Mouse (Mus musculus) spleen, adult 2 months (tissue): ENCODE results near the gene Sypl. TPM values are rescaled to one million over a fixed set of nuclear protein-coding genes. Genes with fewer than 3 reads are reported as not detected.

ENCODE experiments used
- DNase-seq, 2 experiments: peaks; one replicate each; pipeline versions ENCODE4 v3.0.0 to v3.0.0-alpha.2; 2012 to 2021; ENCODE audit warnings: low spot score in 2 of 2, low read depth in 1 of 2
- H3K27ac ChIP-seq: fragments of 200-500 bp; 2 replicates; pipeline ENCODE4 v1.5.1; 2012; ENCODE audit warnings: low read length, inconsistent platforms; ENCODE audit not compliant: insufficient read depth
- H3K27me3 ChIP-seq: fragments of 200-500 bp; 2 replicates; pipeline ENCODE4 v1.6.1; 2012; ENCODE audit warnings: mild to moderate bottlenecking, moderate library complexity, low read length, inconsistent platforms; ENCODE audit not compliant: control insufficient read depth, insufficient read depth
- H3K36me3 ChIP-seq: fragments of 200-500 bp; 2 replicates; pipeline ENCODE4 v1.6.1; 2012; ENCODE audit warnings: mild to moderate bottlenecking, low read length, inconsistent platforms; ENCODE audit not compliant: control insufficient read depth, insufficient read depth
- H3K4me1 ChIP-seq: fragments of 200-500 bp; 2 replicates; pipeline ENCODE4 v1.6.1; 2011; ENCODE audit warnings: inconsistent platforms; ENCODE audit not compliant: control insufficient read depth, insufficient read depth, insufficient read length
- H3K4me3 ChIP-seq: fragments of 200-500 bp; 2 replicates; pipeline ENCODE4 v1.5.1; 2011; ENCODE audit warnings: mild to moderate bottlenecking, inconsistent platforms; ENCODE audit not compliant: insufficient read depth, insufficient read length; ENCODE audit errors: extremely low read depth
- CTCF ChIP-seq: fragments of 200-500 bp; IDR thresholded peaks from 2 replicates; pipeline ENCODE4 v1.5.1; 2011; ENCODE audit warnings: mild to moderate bottlenecking, inconsistent platforms; ENCODE audit not compliant: insufficient read depth, insufficient read length, insufficient replicate concordance; ENCODE audit errors: extremely low read depth
- POLR2A ChIP-seq: fragments of 200-500 bp; IDR thresholded peaks from 2 replicates; pipeline ENCODE4 v1.6.1; 2011; ENCODE audit warnings: low read depth, low read length, inconsistent platforms
- WGBS: fragments of 180-500 bp; shearing (Covaris S2); methylation state at CpG from one replicate; pipeline ENCODE4 v1.1.7; 2018; 5-methylcytosine and 5-hydroxymethylcytosine counted together
- polyA plus RNA-seq: library from polyadenylated mRNA; depleted of rRNA; stranded (reverse); fragments of >200 nt; gene quantifications from 2 replicates; pipeline ENCODE4 v1.2.3, GENCODE M21; 2012

The Sypl gene
- polyA plus RNA-seq, 1 experiment: 36.9 TPM

- 60% methylated on average over 4 of the region's 4 CpGs for WGBS
- H3K4me1 ChIP-seq: no peaks in the 10 kb centered on the region
- no peak for TF ChIP-seq CTCF
- no peak for TF ChIP-seq POLR2A
- no peak for DNase-seq
- H3K27me3 ChIP-seq: no peaks in the 10 kb centered on the region
- no peaks in the 10 kb centered on the region for H3K36me3 ChIP-seq
- no peak overlapping the region for H3K4me3 ChIP-seq
- H3K27ac ChIP-seq: no peak overlapping the region
Observed at GRCm38 (mm10) chr12:32943347-32943746, 10.3 kb upstream of the Sypl start.

GRCm38 (mm10) chr12:32943951-32944350 is 9.7 kb upstream of the Sypl start:
- Histone ChIP-seq H3K4me3 (no peak overlapping the region), H3K4me1 (no peaks in the 10 kb centered on the region), H3K27me3 (no peaks in the 10 kb centered on the region), H3K36me3 (no peaks in the 10 kb centered on the region), H3K27ac (no peak overlapping the region)
- no peak for TF ChIP-seq POLR2A
- TF ChIP-seq CTCF: no peak
- no peak for DNase-seq
- 69% methylated on average over 3 of the region's 3 CpGs for WGBS

DNA sequence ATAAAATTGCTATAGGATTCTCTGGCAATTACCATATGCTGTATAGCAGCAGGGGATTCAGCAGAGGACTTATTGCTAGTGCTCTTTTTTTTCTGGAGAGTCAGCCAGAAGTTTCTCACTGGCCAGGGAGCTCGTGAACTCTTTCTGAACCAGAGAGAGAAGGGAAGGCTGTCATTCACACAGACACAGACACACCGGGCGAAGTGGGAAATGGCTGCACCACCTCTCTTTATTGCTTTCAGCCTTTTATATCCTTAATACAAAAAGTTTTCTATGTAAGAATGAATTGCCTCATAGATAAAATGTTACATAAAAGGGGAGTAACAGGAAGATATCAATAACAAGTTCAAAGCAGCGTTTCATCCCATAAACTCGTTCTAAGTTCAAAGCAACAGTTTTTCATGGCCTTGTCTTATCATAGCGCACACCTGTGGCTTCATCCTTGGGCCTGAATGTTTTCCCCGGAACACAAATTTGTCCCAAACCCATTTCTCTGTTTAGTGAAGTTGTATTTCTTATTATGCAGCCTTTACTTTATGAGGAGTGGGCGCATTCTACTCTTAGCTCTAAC is 8.7 kb upstream of the Sypl start:
- Histone ChIP-seq H3K4me3 (no peak overlapping the region), H3K27me3 (no peaks in the 10 kb centered on the region), H3K36me3 (no peaks in the 10 kb centered on the region), H3K4me1 (no peaks in the 10 kb centered on the region), H3K27ac (no peak overlapping the region)
- TF ChIP-seq CTCF (no peak), POLR2A (no peak)
- WGBS: 88% methylated on average over 8 of the region's 8 CpGs
- no peak for DNase-seq

- no peak for DNase-seq
- 56% methylated on average over 4 of the region's 4 CpGs for WGBS
- no peak for TF ChIP-seq CTCF
- TF ChIP-seq POLR2A: no peak
Observed at GRCm38 (mm10) chr12:32946376-32946775, 7.3 kb upstream of the Sypl start.

GRCm38 (mm10) chr12:32952416-32952815 is 1.3 kb upstream of the Sypl start:
- WGBS: 15% methylated on average over 3 of the region's 3 CpGs
- peaks cover 5% of the 10 kb centered on the region; the same call in 1 of the 2 replicates for H3K4me1 ChIP-seq
- H3K4me3 ChIP-seq: no peak overlapping the region
- TF ChIP-seq POLR2A (no peak), CTCF (peak; percentile 57; the same call in 1 of the 2 replicates)
- H3K27ac ChIP-seq: no peak overlapping the region
- no peaks in the 10 kb centered on the region for H3K36me3 ChIP-seq
- DNase-seq: peak; percentile 41 to 57
- H3K27me3 ChIP-seq: no peaks in the 10 kb centered on the region

More at GRCm38 (mm10) chr12:32946376-32946775, 7.3 kb upstream of the Sypl start:
- Histone ChIP-seq H3K27me3 (no peaks in the 10 kb centered on the region), H3K27ac (no peak overlapping the region), H3K4me3 (no peak overlapping the region), H3K36me3 (no peaks in the 10 kb centered on the region), H3K4me1 (no peaks in the 10 kb centered on the region)

DNA sequence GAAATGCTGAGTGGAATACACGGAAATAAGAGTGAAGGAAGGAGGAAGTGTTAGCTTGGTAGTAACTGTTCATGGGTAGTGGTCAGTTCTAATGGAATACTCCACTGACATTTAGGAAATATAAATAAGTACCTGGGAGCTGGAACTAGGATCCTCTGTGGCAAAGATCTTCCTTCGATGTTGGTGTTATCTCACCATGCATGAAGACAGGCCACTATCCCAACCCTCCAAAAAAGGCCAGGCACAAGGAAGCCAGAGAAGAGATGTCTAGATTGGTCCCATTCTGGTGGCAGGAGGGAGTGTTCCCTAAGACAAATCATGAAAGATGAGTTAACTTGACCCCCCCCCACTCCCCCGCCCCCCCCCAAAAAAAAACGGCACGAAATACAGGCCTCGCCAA is 625 bp upstream of the Sypl start:
- WGBS: 6% methylated on average over 6 of the region's 6 CpGs
- TF ChIP-seq CTCF (no peak), POLR2A (no peak)
- no peaks in the 10 kb centered on the region for H3K27me3 ChIP-seq
- peak overlapping the region; percentile 93 for H3K4me3 ChIP-seq
- H3K36me3 ChIP-seq: no peaks in the 10 kb centered on the region
- DNase-seq: no peak
- peak overlapping the region; percentile 79 for H3K27ac ChIP-seq
- H3K4me1 ChIP-seq: peaks cover 7% of the 10 kb centered on the region; the same call in 1 of the 2 replicates
